Mouse (Mus musculus) neural tube, embryonic 12.5 days (tissue): ENCODE data around the gene Pqlc2. TPM values are rescaled to one million over a fixed set of nuclear protein-coding genes. Genes with fewer than 3 reads are reported as not detected.

Source experiments
- ATAC-seq: fragments of 200-750 bp; cut with Nextera tagmentation; 2 replicates; pipeline ENCODE4 v1.8.0; 2017; ENCODE audit warnings: low read depth, mild to moderate bottlenecking, moderate TSS enrichment, moderate library complexity; ENCODE audit not compliant: low FRiP score
- H3K27ac ChIP-seq: fragments of 300-500 bp; sonication (generic); 2 replicates; pipeline ENCODE4 v1.5.1; 2016
- H3K27me3 ChIP-seq: fragments of 300-500 bp; sonication (generic); replicated peaks from 2 replicates; pipeline ENCODE4 v1.6.1; 2016; ENCODE audit warnings: mild to moderate bottlenecking
- H3K36me3 ChIP-seq: fragments of 300-500 bp; sonication (generic); 2 replicates; pipeline ENCODE4 v1.6.1; 2016; ENCODE audit warnings: mild to moderate bottlenecking
- H3K4me1 ChIP-seq: fragments of 300-500 bp; sonication (generic); 2 replicates; pipeline ENCODE4 v1.6.1; 2016
- H3K4me2 ChIP-seq: fragments of 300-500 bp; sonication (generic); replicated peaks from 2 replicates; pipeline ENCODE4 v1.6.1; 2016; ENCODE audit warnings: mild to moderate bottlenecking
- H3K4me3 ChIP-seq: fragments of 300-500 bp; sonication (generic); 2 replicates; pipeline ENCODE4 v1.5.1; 2016
- H3K9ac ChIP-seq: fragments of 300-500 bp; sonication (generic); 2 replicates; pipeline ENCODE4 v1.6.1; 2016; ENCODE audit warnings: mild to moderate bottlenecking
- H3K9me3 ChIP-seq: fragments of 300-500 bp; sonication (generic); 2 replicates; pipeline ENCODE4 v1.6.1; 2016; ENCODE audit warnings: mild to moderate bottlenecking
- WGBS: fragments of 180-500 bp; shearing (Covaris S2); methylation state at CpG from one replicate; pipeline ENCODE4 v1.1.7; 2016; 5-methylcytosine and 5-hydroxymethylcytosine counted together
- polyA plus RNA-seq: library from polyadenylated mRNA; unstranded; fragments of >200 nt; fragmentation: Nextera tagmentation; extraction: Ambion mirVana; gene quantifications from 2 replicates; pipeline ENCODE4 v1.2.1, GENCODE M21; 2016

Gene Pqlc2
- polyA plus RNA-seq, 1 experiment from 2014 or later: 12.7 TPM

DNA sequence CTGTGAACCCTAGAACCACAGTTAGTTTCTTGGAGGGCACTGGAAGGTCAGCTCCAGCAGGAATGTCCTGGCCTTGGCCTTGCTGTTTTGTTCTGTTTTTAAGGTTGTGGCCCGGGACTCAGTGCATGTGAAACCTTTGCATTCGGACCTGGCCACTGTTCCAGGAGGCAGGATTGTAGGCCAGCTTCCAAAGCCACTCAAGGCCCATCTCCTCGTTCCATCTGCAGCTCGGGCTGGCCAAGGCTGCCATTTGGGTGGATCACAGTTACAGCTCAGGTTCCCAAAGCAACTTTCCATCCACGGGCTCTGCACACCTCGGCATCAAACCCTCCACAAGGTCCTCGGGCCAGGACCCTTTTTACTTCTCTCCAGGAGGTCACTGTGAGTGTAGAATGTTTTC lies 35.9 kb downstream of the Pqlc2 start:
- no peak for ATAC-seq
- peaks cover 10% of the 10 kb centered on the region for H3K36me3 ChIP-seq
- H3K4me2 ChIP-seq: no peak overlapping the region
- 92% methylated on average over 7 of the region's 7 CpGs for WGBS
- no peak overlapping the region for H3K9ac ChIP-seq
- no peak overlapping the region for H3K4me3 ChIP-seq
- no peak overlapping the region for H3K27ac ChIP-seq
- H3K27me3 ChIP-seq: no peaks in the 10 kb centered on the region
- H3K4me1 ChIP-seq: no peaks in the 10 kb centered on the region
- no peaks in the 10 kb centered on the region for H3K9me3 ChIP-seq

DNA sequence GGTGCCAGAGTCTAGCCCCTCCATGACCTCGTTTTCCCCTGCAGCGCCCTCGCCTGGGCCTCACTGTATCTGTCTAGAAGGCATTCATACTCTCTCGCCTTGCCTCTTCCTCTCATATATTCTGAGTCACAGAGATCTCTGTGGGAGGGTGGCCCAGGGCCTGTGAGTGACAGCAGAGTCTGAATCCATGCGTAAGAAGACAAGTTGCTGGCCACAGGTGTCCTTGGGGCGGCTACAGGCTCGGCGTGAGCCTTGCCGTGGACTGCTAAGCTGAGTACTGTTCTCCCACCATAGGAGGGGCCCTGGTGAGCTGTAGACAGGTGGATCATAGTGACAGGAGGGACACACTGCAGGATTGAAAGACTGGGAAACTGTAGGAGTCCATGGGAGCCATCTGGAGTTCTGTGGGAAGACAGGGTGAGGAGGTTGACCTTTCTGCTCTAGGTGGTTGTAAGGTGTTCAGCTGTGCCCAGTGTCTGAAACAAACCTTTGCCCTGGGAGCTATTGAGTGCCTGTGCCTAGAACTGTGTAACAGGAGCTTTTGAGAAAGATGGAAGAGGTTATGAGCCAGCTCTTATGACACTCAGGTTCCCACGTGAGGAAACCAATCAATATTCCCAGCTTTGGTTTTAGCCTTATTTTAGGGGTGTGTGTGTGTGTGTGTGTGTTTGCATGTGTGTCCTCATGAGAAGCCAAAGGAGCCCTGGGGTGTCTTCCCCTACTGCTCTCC lies 37.4 kb downstream of the Pqlc2 start:
- no peak overlapping the region for H3K4me3 ChIP-seq
- H3K4me1 ChIP-seq: no peaks in the 10 kb centered on the region
- WGBS: 93% methylated on average over 10 of the region's 10 CpGs
- H3K9me3 ChIP-seq: no peaks in the 10 kb centered on the region
- no peak overlapping the region for H3K4me2 ChIP-seq
- no peak overlapping the region for H3K27ac ChIP-seq
- no peak overlapping the region for H3K9ac ChIP-seq
- H3K36me3 ChIP-seq: peaks cover 17% of the 10 kb centered on the region; the same call in 1 of the 2 replicates
- ATAC-seq: no peak
- H3K27me3 ChIP-seq: no peaks in the 10 kb centered on the region

DNA sequence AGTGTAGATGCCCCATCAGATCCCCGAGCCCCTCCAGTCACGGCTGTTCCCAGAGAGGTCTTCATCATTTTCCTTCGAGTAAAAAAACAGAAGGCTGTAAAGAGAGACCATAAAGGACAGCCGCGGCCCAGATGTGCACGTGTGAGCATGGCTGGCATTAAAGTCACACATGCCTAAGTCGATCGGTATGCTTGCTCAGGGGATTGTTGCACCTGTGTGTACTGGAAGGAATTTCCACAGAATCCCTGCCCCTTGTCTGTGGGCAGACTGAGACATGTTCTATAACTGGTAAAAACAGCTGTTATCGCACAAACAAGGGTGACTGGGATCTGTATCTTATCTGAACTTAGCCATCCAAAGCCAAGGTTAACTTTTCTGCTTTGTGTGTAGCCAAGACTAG lies 38.9 kb downstream of the Pqlc2 start:
- Histone ChIP-seq H3K36me3 (peaks cover 18% of the 10 kb centered on the region; the same call in 1 of the 2 replicates), H3K9me3 (no peaks in the 10 kb centered on the region), H3K4me2 (no peak overlapping the region), H3K27ac (no peak overlapping the region), H3K4me1 (no peaks in the 10 kb centered on the region), H3K9ac (no peak overlapping the region), H3K27me3 (no peaks in the 10 kb centered on the region), H3K4me3 (no peak overlapping the region)
- 82% methylated on average over 9 of the region's 9 CpGs for WGBS
- no peak for ATAC-seq

DNA sequence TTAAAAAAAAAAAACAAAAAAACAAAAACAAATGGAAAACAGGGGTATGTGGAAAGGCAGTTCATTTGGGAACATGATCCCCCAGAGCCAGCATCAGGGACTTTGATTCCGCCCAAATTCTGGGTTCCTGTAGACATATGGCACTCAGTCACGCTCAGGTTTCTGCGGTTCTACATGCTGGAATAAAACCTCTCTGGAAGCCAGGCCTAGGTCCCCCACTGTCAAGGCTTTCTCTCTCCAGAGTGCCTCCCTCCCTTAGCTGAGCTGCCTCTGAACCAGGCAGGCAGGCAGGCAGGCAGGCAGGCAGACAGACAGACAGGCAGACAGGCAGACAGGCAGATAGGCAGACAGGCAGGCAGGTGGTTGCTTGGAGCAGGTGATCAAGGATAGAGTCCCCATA lies 40.3 kb downstream of the Pqlc2 start:
- Histone ChIP-seq H3K27me3 (no peaks in the 10 kb centered on the region), H3K36me3 (peaks cover 25% of the 10 kb centered on the region; the same call in 1 of the 2 replicates), H3K9me3 (no peaks in the 10 kb centered on the region), H3K4me2 (no peak overlapping the region), H3K27ac (no peak overlapping the region), H3K4me3 (no peak overlapping the region), H3K4me1 (no peaks in the 10 kb centered on the region), H3K9ac (no peak overlapping the region)
- 95% methylated on average over 3 of the region's 3 CpGs for WGBS
- ATAC-seq: no peak

DNA sequence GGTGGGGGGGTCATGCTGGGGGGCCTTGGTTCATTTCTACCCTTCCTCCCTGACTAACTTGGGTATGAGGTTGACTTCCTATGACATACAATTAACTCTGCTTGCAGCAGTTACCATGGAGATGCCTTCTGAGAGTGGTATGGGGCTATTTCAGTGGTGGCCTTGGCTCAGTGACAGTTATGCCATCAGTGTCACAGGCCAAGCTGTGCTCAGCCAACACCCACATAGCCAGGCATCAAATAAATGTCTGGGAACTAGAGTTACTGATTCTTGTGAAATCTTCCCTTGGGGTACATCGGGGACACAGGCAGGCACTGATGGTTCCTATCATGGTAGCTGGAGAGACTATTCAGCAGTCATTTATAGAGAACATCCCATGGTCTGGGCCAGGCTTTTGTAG lies 42.3 kb downstream of the Pqlc2 start:
- no peaks in the 10 kb centered on the region for H3K4me1 ChIP-seq
- no peak overlapping the region for H3K4me2 ChIP-seq
- H3K4me3 ChIP-seq: no peak overlapping the region
- no peak overlapping the region for H3K27ac ChIP-seq
- no peak overlapping the region for H3K9ac ChIP-seq
- no peaks in the 10 kb centered on the region for H3K27me3 ChIP-seq
- 87% methylated on average over 1 of the region's 1 CpGs for WGBS
- no peaks in the 10 kb centered on the region for H3K9me3 ChIP-seq
- ATAC-seq: no peak
- H3K36me3 ChIP-seq: peaks cover 36% of the 10 kb centered on the region

DNA sequence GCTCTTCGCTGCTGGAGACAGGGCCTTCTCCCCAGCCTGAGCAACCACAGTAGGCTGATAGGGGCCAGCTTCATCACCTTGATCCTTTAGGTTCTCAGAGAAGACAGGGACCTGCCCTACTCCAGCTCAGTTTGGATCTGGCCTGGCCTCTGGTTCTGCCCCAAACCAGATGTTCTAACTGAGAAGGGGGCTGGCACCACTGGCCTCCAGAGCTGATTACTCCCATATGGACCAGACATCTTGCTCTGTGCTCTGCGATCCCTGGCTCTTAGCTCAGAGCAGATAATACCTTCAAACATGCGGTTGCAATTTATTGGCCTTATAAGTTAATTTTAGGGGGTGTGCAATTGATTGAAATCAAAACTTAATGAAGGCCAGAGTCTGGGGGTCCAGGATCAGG lies 43.2 kb downstream of the Pqlc2 start:
- H3K4me3 ChIP-seq: no peak overlapping the region
- H3K4me2 ChIP-seq: no peak overlapping the region
- H3K27ac ChIP-seq: no peak overlapping the region
- peaks cover 45% of the 10 kb centered on the region for H3K36me3 ChIP-seq
- no peaks in the 10 kb centered on the region for H3K27me3 ChIP-seq
- H3K9me3 ChIP-seq: no peaks in the 10 kb centered on the region
- ATAC-seq: no peak
- 87% methylated on average over 3 of the region's 3 CpGs for WGBS
- no peaks in the 10 kb centered on the region for H3K4me1 ChIP-seq
- no peak overlapping the region for H3K9ac ChIP-seq

DNA sequence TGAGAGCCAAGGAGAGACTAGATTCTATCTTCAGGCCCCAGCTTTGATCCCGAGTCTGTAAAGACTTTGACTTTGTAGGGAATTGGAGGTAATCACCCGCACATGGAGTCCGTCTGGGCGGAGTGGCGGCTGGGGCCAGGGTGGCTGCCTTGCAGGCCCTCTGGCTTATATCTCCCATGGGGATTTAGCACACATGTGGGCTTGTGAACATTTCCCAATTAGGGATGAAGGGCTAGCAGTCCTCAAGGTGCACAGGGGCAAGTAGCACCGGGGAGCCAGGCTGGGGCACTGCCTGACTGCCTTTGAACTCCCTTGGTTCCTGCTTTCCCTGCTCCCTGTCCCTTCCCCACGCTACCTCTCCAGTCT lies 44.0 kb downstream of the Pqlc2 start:
- Histone ChIP-seq H3K9ac (no peak overlapping the region), H3K27me3 (no peaks in the 10 kb centered on the region), H3K27ac (no peak overlapping the region), H3K4me1 (no peaks in the 10 kb centered on the region), H3K9me3 (no peaks in the 10 kb centered on the region), H3K36me3 (peaks cover 52% of the 10 kb centered on the region), H3K4me3 (no peak overlapping the region), H3K4me2 (no peak overlapping the region)
- no peak for ATAC-seq
- 81% methylated on average over 7 of the region's 7 CpGs for WGBS

DNA sequence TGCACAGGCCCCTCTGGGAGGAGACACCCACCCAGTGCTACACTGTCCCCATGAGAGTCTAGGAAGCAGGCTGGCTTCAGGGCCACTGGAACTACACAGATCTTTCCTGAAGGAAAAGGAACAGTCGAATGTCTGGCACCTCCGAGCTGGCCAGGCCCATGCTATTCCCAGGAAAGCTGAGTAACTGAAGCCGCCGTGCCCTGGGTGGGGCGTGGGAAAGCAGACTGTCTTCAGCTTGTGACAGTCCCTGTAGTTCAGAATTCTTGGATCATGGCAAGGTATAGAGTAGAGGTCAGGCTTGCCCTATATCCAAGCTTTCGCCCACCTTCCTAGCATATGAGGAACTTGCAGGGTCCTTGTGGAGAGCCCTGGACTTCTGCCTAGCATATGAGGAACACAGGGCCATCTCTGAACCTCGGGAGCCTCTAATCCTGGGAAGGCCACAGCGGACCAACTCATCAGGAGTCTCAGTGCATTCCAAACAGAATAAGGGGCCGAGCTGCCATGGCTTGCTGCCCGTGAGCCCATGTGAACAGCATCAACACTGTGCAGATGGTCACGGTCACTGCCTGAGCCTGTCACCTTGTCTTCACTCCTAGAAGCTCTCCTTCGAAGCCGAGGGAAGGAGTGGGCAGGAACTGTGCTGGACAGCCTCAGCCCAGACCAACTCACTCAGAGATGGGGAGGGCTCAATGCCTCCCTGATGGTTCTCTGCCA lies 44.6 kb downstream of the Pqlc2 start:
- H3K27ac ChIP-seq: no peak overlapping the region
- H3K36me3 ChIP-seq: peaks cover 56% of the 10 kb centered on the region
- no peak overlapping the region for H3K4me3 ChIP-seq

DNA sequence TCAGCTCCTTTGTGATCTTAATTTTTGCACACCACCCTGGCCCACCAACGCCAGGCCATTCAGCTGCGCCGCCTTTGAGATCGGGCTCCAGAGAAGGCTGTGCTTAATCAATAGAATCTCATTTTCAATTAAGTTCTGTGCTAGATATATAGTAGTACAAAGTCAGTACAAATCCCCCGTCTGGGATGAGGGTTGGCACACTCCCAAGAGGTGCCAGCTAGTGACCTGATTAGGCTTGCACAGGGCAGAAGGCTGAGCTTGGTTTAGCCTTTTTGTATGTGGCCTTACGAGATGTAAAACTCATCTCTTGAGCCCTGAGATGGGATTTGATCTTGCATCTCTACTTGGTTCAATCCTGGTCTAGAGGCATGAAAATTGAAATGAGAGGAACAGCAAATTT lies 47.5 kb downstream of the Pqlc2 start:
- H3K9ac ChIP-seq: no peak overlapping the region
- no peak overlapping the region for H3K4me2 ChIP-seq
- H3K27ac ChIP-seq: no peak overlapping the region
- WGBS: 92% methylated on average over 6 of the region's 6 CpGs
- no peak overlapping the region for H3K4me3 ChIP-seq
- ATAC-seq: no peak
- no peaks in the 10 kb centered on the region for H3K27me3 ChIP-seq
- no peaks in the 10 kb centered on the region for H3K4me1 ChIP-seq
- peaks cover 72% of the 10 kb centered on the region for H3K36me3 ChIP-seq
- no peaks in the 10 kb centered on the region for H3K9me3 ChIP-seq

More for the DNA sequence above, 44.6 kb downstream of the Pqlc2 start:
- Histone ChIP-seq H3K9me3 (no peaks in the 10 kb centered on the region), H3K4me2 (no peak overlapping the region), H3K9ac (no peak overlapping the region), H3K27me3 (no peaks in the 10 kb centered on the region), H3K4me1 (no peaks in the 10 kb centered on the region)
- 88% methylated on average over 13 of the region's 13 CpGs for WGBS
- ATAC-seq: no peak

DNA sequence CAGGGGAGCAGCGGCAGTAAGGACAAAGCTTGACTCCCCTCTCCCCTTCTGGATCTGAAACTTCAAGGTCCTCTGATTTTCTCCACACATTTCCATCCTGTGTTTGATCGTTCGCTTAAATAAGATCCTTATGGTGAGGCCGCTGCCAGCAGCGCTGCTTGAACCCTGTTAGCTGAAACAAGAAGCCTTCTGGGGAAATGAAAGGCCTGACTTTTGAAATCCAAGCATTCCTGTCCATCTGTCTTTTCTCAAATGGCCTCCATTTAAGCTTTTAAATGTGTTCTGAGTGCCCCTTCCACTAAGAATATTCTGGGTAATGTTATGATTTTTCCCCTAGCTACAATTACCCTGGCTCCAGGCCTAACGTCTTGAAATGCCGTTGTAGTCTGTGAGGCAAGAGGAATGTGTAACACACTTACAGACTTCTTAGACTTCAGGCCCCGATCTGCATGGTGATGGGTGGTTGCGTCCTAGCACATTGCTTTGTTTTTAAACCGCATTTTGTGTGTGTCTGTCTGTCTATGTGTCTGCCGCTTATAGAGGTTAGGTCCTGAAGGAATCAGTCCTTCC lies 51.1 kb downstream of the Pqlc2 start:
- Histone ChIP-seq H3K4me2 (no peak overlapping the region), H3K4me3 (no peak overlapping the region), H3K27ac (no peak overlapping the region), H3K9ac (no peak overlapping the region), H3K36me3 (peaks cover 72% of the 10 kb centered on the region), H3K27me3 (no peaks in the 10 kb centered on the region), H3K9me3 (no peaks in the 10 kb centered on the region), H3K4me1 (no peaks in the 10 kb centered on the region)
- ATAC-seq: no peak
- WGBS: 91% methylated on average over 11 of the region's 11 CpGs

DNA sequence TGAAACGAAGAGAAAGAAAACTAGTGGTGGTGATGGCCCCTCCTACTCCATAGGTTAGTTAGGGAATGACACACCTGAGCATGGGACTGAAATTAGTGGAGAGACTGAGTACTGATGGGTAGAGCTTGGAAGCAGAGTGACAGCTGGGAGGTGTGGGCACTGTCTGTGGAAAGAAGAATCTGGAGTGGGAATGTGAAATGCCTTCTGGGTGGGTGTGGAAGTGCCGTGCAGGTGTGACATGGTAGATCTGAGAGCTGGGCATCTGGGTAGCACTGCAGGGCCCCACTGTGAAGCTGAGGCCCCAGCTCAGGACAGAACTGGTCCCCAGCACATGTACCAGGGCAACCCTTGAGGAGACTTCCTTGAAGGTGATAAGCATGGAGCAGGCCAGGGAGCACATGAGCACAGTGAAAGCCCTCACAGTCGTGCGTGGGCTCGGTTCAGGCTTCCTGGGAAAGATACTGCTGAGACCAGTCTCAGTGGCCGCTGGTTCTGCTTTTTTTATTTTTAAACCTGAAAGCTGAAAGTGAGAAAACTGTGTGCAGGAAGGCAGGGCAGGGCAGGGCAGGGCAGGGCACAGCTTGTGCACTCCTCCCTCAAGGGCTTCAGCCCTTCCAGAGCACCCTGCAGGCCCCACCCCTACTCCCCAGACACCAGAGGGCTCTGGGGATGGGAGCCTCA lies 51.7 kb downstream of the Pqlc2 start:
- Histone ChIP-seq H3K27ac (no peak overlapping the region), H3K4me3 (no peak overlapping the region), H3K36me3 (peaks cover 66% of the 10 kb centered on the region), H3K4me2 (no peak overlapping the region), H3K9me3 (no peaks in the 10 kb centered on the region), H3K27me3 (no peaks in the 10 kb centered on the region), H3K9ac (no peak overlapping the region), H3K4me1 (no peaks in the 10 kb centered on the region)
- no peak for ATAC-seq
- 87% methylated on average over 6 of the region's 6 CpGs for WGBS

DNA sequence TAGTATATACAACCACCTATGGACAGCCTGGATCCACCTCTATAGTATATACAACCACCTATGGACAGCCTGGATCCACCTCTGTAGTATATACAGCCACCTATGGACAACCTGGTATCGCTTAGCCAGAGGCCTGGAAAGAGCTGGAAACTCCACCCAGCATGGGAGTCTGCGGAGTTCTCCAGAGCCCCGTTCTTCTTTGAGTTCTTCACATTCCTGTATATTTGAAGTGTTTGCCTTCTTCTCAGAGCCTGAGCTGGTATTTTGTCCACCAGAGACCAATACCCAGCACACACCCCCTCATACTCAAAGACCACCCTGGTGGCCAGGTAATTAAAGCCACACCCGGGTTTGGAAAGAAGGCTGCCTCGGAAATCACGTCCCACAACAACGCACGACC lies 53.8 kb downstream of the Pqlc2 start:
- H3K36me3 ChIP-seq: peaks cover 45% of the 10 kb centered on the region
- ATAC-seq: no peak
- H3K9ac ChIP-seq: no peak overlapping the region
- no peaks in the 10 kb centered on the region for H3K27me3 ChIP-seq
- peaks cover 4% of the 10 kb centered on the region for H3K4me1 ChIP-seq
- no peaks in the 10 kb centered on the region for H3K9me3 ChIP-seq
- H3K27ac ChIP-seq: no peak overlapping the region
- no peak overlapping the region for H3K4me2 ChIP-seq
- H3K4me3 ChIP-seq: no peak overlapping the region
- WGBS: 90% methylated on average over 8 of the region's 8 CpGs
